Mouse (Mus musculus): ENCODE data around the gene Clps. TPM values are rescaled to one million over a fixed set of nuclear protein-coding genes. Genes with fewer than 3 reads are reported as not detected.

Gene Clps
- polyA plus RNA-seq, 2 experiments: 0.15 TPM; not detected in 1

- no peaks in the 10 kb centered on the region for H3K9me3 ChIP-seq (ENCODE audit: control insufficient read depth, low read length)
- no peak for TF ChIP-seq POLR2A (IDR thresholded peaks at IDR 0.05; ENCODE audit: borderline replicate concordance, extremely low read depth, insufficient read depth, insufficient read length)
- no peaks in the 10 kb centered on the region for H3K27me3 ChIP-seq (ENCODE audit: control insufficient read depth, insufficient read depth, low read length)
- ATAC-seq (ENCODE audit: low FRiP score, low read depth) (no peak), DNase-seq (ENCODE audit: low spot score) (peak; percentile 36)
- H3K27ac ChIP-seq (replicated peaks; ENCODE audit: low read depth, low read length): no peak overlapping the region; the same call in 1 of the 2 replicates
- WGBS: 35% methylated on average over 12 of the region's 12 CpGs
- H3K4me1 ChIP-seq (ENCODE audit: control insufficient read depth, insufficient read depth, low read length): peaks cover 11% of the 10 kb centered on the region
- no peak overlapping the region for H3K9ac ChIP-seq (ENCODE audit: low read depth, low read length, severe bottlenecking)
- peak overlapping the region; percentile 24; the same call in 1 of the 2 replicates for H3K4me2 ChIP-seq (replicated peaks; ENCODE audit: low read depth, low read length, severe bottlenecking)
- no peak overlapping the region for H3K4me3 ChIP-seq (replicated peaks; ENCODE audit: low read length)
- no peaks in the 10 kb centered on the region for H3K36me3 ChIP-seq (ENCODE audit: control insufficient read depth, insufficient read depth, low read length)
Observed at GRCm38 (mm10) chr17:28527184-28528042, 33.2 kb downstream of the Clps start.

- H3K9ac ChIP-seq (ENCODE audit: low read depth, low read length, severe bottlenecking): no peak overlapping the region
- peaks cover 18% of the 10 kb centered on the region for H3K4me1 ChIP-seq (ENCODE audit: control insufficient read depth, insufficient read depth, low read length)
- no peak overlapping the region for H3K4me3 ChIP-seq (replicated peaks; ENCODE audit: low read length)
- TF ChIP-seq POLR2A (IDR thresholded peaks at IDR 0.05; ENCODE audit: borderline replicate concordance, extremely low read depth, insufficient read depth, insufficient read length): no peak
- ATAC-seq (ENCODE audit: low FRiP score, low read depth): no peak
- 68% methylated on average over 4 of the region's 4 CpGs for whole genome bisulfite sequencing
- H3K4me2 ChIP-seq (replicated peaks; ENCODE audit: low read depth, low read length, severe bottlenecking): no peak overlapping the region
- H3K36me3 ChIP-seq (ENCODE audit: control insufficient read depth, insufficient read depth, low read length): no peaks in the 10 kb centered on the region
- DNase-seq (ENCODE audit: low spot score): no peak
- no peaks in the 10 kb centered on the region for H3K9me3 ChIP-seq (ENCODE audit: control insufficient read depth, low read length)
- H3K27me3 ChIP-seq (ENCODE audit: control insufficient read depth, insufficient read depth, low read length): no peaks in the 10 kb centered on the region
- no peak overlapping the region for H3K27ac ChIP-seq (replicated peaks; ENCODE audit: low read depth, low read length)
Observed at GRCm38 (mm10) chr17:28524831-28525430, 35.6 kb downstream of the Clps start.

- no peak for TF ChIP-seq POLR2A (IDR thresholded peaks at IDR 0.05; ENCODE audit: borderline replicate concordance, extremely low read depth, insufficient read depth, insufficient read length)
- no peak for DNase-seq (ENCODE audit: low spot score)
Observed at GRCm38 (mm10) chr17:28524009-28524695, 36.4 kb downstream of the Clps start.

GRCm38 (mm10) chr17:28523355-28524008 lies 37.1 kb downstream of the Clps start:
- no peak for DNase-seq (ENCODE audit: low spot score)
- WGBS: 11% methylated on average over 25 of the region's 28 CpGs
- no peaks in the 10 kb centered on the region for H3K9me3 ChIP-seq (ENCODE audit: control insufficient read depth, low read length)
- H3K9ac ChIP-seq (ENCODE audit: low read depth, low read length, severe bottlenecking): peak overlapping the region; percentile 70
- peak overlapping the region; percentile 90 for H3K27ac ChIP-seq (replicated peaks; ENCODE audit: low read depth, low read length)
- peak overlapping the region; percentile 82 for H3K4me3 ChIP-seq (replicated peaks; ENCODE audit: low read length)
- H3K27me3 ChIP-seq (ENCODE audit: control insufficient read depth, insufficient read depth, low read length): no peaks in the 10 kb centered on the region
- peak overlapping the region; percentile 94 for H3K4me2 ChIP-seq (replicated peaks; ENCODE audit: low read depth, low read length, severe bottlenecking)
- H3K36me3 ChIP-seq (ENCODE audit: control insufficient read depth, insufficient read depth, low read length): no peaks in the 10 kb centered on the region
- TF ChIP-seq POLR2A (IDR thresholded peaks at IDR 0.05; ENCODE audit: borderline replicate concordance, extremely low read depth, insufficient read depth, insufficient read length): no peak
- no peak; the same call in 1 of the 2 replicates for ATAC-seq (ENCODE audit: low FRiP score, low read depth)
- peaks cover 24% of the 10 kb centered on the region for H3K4me1 ChIP-seq (ENCODE audit: control insufficient read depth, insufficient read depth, low read length)

More at GRCm38 (mm10) chr17:28524009-28524695, 36.4 kb downstream of the Clps start:
- ATAC-seq (ENCODE audit: low FRiP score, low read depth): no peak
- Histone ChIP-seq H3K36me3 (ENCODE audit: control insufficient read depth, insufficient read depth, low read length) (no peaks in the 10 kb centered on the region), H3K4me2 (replicated peaks; ENCODE audit: low read depth, low read length, severe bottlenecking) (peak overlapping the region; percentile 94), H3K4me3 (replicated peaks; ENCODE audit: low read length) (no peak overlapping the region), H3K9ac (ENCODE audit: low read depth, low read length, severe bottlenecking) (no peak overlapping the region), H3K9me3 (ENCODE audit: control insufficient read depth, low read length) (no peaks in the 10 kb centered on the region), H3K27ac (replicated peaks; ENCODE audit: low read depth, low read length) (no peak overlapping the region), H3K4me1 (ENCODE audit: control insufficient read depth, insufficient read depth, low read length) (peaks cover 18% of the 10 kb centered on the region), H3K27me3 (ENCODE audit: control insufficient read depth, insufficient read depth, low read length) (no peaks in the 10 kb centered on the region)
- WGBS: 82% methylated on average over 23 of the region's 23 CpGs
